Mouse (Mus musculus) lung, postnatal 4 days (tissue): ENCODE results near the gene Fxyd1.

Experiments used
- DNase-seq, 2 experiments: peaks; one replicate each; pipeline ENCODE4 v3.0.0; 2021

The Fxyd1 gene

DNA sequence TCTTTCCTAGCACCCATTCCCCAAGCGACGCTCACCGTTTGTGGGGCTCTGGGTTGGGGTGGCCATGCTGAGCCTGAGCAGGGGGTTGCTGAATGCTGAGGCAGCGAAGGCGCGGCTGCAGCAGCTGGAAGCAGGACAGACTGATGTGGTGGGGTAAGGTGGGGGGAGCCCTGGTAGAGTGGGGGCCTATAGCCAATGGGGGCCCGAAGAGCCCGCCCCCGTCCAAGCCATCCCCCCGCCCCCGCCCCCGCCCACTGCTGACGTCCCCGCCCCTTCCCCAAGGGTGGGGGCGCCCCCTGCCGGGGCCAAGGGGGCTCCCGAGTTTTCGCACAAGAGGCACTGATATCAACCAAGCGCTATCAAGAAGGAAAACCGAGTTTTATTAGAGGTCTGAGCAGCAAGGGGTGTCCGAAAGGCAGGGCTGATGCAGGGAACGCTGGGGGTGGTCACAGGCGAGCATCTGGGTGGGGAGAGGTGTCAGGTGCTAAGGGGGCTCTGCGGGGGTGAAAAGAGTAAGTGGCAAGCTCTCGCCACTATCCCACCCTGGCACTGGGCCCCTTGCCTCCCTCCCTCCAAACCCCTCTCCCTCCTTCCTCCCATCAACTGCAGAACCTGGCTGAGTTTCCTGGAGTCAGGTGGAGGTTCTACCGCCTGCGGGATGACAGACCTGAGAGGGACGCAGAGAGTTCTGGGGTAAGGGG is 5.5 kb downstream of the Fxyd1 start, which contains the start of gene Fxyd7:
Gene Fxyd7 (minus strand): TSS at position 147 of the 701 bp plus-strand sequence.
- DNase-seq = no peak

DNA sequence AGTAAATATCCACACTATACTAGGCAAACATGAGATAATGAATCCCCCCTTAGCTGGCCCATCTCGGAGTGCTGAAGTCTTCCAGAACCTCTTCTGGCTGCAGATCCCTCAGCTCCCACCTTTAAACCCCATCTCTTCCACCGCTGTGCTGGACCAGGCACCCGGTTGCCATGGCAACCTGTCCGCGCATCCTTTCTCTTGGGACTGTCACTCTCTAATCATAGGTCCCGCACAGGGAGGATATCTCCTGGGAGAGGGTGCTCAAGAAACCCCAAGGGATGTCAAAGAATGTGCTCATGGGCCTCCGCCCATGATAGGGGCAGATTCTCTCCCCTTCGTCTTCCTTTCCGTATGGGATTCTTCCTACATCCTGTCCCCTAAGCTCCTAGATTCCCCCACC is 6.1 kb downstream of the Fxyd1 start:
- no peak for DNase-seq

DNA sequence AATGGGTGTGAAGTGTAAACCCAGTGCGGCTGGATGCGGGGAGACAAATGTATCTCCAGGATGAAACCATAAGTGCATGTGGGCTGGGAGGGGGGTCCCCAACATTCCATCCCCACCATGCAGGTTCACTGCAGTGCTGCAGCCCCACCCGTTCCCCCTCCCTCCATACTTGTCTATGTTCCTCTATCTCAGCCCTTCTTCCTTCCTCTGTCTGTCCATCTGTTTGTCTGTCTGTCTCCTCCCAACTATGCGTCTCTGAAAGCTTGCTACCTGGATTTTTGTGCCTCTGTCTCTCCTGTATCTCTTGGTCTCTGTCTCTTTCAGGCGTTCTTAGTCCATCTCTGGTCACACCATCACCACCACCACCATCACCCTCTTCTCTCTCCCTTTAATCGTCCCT is 6.5 kb downstream of the Fxyd1 start:
- DNase-seq = no peak

DNA sequence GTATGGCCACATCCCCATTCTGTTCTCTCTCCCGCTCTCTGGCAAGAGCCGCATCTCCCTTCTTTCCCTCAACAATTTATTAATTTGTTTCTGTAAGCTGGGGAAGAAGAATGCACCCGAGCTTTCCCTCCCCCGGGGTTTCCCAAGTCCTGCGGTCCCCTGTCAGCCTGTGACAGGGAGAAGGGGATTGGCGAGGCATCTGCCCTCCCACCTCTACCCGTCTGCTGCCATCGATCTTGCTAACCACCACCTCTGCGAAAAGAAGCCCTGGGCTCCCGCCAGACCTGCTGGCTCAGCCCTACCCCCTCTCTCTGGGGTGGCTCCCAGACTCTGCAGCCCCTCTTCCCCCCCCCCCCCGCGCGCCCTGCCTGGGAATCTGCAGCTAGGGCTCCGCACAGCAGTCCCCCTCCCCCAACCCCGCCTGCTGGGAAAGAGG is 7.1 kb downstream of the Fxyd1 start:
- DNase-seq = no peak

DNA sequence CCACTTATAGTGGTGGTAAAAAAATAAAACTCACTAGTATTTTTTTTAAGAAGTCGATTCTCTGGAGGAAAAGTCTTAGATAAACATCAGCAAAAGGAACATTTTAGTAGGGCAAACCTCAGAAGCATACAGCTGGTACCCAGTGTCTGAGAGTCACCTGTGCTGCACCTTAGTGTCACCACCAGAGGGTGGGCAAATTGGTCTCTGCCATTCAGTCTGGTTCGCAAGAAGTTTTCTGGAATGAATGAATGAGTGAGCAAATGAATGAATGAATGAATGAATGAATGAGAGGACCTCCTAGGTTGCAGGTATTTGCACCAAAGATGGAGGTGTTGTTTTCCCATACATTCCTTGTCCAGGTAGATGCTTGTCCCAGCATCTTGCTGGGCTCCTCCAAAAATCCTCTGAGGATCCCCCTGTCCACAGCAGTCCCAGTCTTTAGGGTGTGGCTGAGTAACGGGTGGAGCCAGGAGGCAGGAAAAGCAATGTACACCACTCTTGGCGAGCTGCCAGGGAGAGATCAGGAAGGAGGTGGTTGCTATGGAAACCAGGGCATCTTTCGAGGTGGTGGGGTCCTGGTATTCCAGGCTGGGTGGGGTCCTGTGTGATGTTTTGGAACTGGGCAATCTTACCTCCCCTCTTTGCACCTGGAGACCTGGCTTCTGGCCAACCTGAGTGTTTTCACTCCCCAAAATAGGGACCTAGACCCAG is 7.7 kb downstream of the Fxyd1 start:
- DNase-seq = no peak

DNA sequence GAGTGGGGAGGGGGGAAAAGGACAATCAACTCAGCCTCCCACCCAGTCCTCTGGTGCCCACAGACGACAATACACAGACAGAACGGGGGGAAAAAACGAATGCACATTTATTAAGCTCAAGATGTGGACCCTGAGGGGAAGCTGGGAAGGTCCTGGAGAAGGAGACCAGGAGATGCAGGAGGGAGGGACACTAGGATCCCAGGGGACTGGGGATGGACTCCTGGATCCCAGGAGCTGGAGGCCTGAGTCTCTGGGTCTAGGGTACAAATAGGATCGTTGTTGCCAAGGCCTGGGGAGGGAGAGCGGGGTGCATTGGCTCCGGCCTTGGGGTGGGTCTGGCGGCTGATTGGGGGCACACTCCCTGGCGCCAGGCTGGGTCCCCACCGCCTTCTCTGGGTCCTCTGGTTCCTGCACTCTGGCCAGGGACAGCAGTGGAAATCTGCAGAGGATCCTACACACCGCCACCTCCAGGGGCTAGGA is 14.5 kb downstream of the Fxyd1 start, which contains the start of gene Fxyd5:
Gene Fxyd5 (minus strand): TSS at position 51 of the 480 bp plus-strand sequence.
- no peak for DNase-seq

DNA sequence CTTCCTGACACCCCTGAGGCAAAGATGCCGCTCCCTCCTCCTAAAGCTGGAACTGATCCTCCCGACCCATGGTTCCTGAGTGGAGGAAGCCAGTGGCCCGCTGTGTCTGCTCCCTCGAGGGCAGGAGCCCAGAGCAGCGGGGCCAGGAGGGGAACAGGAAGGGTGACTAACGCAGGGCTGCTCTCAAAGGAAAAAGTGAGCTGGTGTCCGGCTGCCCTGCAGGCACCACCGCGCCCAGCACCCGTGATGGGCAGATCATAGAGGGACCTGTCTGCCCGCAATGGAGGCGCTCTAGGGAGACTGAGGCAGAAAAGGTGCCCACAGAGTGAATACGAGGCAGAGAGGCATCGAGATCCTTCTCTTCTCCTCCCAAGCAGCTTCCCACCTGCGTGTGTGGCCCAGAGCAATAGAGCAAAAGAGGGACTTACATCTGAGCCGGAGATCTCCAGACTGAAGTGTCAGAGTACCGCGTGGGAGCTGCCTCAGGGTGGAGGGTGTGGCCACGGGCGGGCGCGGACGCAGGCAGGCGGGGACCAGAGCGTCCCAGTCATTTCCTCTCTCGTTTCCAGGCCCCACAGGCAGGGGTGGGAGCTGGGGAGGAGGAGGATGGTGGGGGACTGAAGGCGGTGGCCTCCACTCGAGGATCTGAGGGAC is 15.2 kb downstream of the Fxyd1 start:
- peak; percentile 81 for DNase-seq

DNA sequence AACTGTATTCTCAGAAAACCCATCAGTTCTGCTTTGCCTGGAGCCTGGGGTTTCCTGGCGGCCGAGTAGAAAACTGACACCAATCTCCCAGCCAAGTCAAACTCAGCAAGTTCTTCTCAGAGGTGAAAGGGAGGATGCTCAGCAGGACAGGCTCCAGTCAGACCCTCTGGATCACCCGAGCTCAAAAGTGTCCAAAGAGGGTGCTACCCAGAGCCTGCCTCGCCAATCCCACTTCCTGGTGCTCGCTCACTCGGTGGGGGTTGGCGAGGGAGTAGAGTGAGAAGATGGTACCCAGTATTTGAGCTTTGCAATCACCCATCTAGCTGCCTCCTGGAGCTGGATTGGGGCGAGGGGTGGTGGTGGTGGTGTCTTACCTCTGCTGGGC is 16.0 kb downstream of the Fxyd1 start:
- DNase-seq = no peak

DNA sequence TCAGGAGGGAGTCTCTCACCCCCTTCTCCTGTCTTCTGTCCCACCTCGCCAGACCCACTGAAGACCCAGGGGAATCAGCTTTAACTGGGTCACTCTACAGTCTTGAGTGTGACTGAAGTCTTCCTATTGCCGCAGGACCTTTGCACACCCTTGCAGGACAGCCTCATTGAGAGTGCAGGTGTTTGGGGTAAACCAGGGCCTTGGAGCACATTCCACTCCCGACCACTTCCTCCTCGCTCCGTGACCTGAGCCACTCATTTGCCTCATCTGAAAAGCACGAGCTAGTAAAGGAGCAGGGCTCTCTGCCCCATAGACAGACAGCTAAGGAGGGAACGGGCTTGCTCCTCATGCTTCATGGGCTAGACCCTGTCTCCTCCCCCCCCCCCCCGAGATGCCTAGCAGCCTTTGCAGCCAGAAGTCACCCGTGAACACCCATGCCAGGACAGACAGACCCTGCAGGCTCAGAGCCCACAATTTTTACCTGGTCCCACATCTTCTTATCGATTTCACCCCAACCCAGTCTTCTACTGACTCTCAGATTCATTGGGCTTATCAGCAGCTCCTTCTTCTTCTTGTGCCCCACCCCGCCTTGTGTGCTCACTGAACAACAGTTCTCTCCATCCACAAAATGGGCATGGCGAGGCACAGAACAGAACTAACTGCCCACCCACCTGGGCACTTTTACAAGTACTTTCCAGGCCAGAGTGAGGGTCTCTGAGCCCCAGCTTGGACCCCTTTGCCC is 16.5 kb downstream of the Fxyd1 start:
- no peak for DNase-seq

DNA sequence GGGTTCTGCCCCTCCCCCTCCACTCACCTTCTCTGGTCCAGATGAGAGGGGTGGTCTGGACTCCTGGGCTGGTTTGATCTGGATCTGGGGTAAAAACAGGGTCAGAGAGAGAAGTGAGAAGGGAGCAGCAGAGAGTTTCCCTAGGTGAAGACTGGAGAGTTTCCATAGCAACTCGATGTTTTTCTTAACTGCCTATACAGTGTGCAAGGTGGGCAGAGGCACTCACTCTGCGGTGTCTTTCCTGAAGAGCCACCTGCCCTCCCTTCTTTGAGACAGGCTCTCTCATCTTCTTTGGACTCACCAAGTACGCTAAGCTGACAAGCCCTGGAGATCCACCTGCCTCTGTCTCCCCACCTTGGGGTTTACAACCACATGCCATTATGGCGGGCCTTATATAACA is 18.0 kb downstream of the Fxyd1 start:
- no peak for DNase-seq

DNA sequence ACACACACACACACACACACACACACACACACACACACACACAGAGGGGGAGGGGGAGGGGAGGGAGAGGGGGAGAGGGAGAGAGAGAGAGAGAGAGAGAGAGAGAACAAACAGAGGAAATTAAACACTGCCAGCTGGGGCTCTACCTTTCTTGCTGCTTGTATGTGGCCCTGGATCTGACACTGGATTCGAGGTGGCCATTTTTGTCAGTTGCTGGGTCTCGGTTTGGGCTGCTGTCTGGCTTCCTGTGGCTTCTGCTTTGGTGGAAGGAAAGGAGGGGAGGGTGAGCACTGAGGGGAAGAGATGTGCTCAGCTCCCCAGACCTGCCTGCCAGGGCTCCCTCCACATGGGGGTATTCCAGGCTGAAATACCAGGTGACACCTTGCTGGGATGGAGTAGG is 19.3 kb downstream of the Fxyd1 start:
- DNase-seq = no peak

DNA sequence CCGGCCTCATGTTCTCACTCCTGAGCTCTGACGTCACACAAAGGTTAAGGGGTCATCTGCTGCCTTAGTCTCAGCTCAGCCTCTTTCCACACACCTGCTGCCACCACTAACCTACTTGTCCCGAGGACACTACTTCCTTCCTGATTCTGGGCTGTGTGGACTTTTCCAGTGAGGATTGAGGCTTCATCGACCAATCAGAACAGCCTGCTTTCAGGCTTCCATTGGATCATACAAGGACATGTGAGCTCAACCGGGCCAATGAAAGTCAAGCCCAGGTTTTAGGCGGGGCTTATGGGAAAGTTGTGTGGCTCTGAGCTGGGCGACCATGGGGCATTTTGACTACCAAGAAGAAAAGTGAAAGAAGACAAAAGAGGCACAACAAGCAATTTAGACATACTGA is 20.1 kb downstream of the Fxyd1 start:
- no peak for DNase-seq

DNA sequence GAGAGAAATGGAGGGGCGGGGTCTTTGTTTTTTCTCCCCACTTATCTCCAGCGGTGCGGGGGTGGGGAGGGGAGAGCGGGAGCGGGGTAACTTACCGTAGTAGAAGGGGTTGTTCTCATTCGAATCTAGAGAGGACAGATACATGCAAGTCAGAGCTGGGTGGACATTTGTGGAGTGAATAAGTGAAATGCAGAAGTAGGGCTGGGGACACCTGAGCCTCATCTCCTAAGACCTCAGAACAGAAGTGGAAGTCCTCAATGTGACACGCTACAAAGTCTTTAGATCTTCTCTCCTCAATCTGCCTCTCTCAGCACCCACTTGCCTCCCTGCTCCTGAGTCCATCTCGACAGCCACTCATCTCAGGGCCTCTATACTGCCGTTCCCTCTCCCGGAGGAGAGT is 21.7 kb downstream of the Fxyd1 start:
- no peak for DNase-seq

DNA sequence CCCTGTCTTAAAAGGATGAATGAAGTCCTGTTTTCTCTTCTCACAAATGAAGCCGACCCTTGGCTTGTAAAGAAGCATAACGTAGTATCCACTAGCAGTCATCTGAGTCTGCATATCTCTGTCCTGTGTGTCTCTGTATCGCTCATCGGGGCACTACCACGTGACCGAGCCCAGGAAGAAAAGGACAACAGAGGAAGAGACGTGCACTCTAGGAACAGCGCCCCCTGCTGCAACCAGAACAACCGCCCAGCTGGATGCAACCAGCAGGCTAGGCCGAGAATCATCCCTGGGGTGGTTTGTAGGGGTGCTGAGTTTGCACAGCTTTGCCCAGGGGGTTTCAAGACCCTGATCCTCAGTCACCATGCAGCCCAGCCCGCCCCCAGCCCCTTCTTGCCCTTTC is 22.2 kb downstream of the Fxyd1 start:
- peak in 1 of 2 experiments; percentile 58 for DNase-seq

DNA sequence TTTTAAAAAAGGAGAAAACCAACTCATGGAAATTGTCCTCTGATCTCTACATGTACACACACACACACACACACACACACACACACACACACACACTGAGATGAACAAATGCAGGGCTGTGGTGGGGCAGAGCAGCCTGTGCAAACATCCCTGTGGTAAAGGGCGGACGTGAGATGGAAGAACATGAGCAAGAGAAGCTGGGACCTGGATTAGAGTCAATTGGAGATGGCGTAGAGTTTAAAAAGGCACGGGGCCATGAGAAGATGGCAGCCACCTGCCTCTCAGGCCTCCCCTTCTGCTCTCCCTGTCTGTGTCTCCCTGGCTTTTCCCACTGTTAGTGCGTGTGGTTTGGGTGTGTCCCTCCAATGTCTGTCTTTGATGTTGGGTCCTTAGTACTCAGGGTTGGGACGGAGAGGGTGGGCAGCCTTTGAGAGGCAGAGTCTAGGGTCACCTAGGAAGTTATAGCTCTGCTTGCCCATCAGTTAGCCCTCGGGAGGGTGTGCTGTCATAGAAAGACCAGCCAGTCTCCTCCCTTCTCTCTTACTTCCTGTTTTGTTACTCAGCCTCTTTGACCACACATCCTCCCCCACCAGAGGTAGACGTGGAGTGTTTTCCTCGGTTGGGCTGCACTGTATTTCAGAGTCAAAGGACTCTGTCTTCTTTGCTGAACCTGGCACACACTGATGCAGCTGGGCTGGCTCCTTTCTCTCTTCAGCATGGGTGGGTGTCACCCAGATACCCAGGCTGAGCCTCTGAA is 23.4 kb downstream of the Fxyd1 start:
- DNase-seq = peak in 1 of 2 experiments; percentile 49

DNA sequence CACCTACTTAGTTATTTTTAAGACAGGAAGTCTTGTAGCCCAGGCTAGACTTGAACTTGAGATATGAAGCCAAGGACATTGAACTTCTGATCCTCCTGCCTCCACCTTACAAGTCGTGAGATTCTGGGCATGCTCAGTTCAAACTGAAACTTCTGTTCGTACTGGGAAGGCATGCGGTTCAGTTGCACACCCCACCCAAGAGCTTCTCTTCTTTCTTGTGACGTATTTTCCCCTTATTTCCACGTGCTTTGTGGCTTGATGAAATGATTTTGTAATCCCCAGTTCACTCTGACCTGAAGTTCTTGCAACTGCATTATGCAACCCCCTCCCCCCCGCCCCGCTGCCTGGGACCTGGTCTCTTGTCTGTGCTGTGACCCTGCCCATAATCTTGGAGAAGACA is 25.3 kb downstream of the Fxyd1 start:
- no peak for DNase-seq

DNA sequence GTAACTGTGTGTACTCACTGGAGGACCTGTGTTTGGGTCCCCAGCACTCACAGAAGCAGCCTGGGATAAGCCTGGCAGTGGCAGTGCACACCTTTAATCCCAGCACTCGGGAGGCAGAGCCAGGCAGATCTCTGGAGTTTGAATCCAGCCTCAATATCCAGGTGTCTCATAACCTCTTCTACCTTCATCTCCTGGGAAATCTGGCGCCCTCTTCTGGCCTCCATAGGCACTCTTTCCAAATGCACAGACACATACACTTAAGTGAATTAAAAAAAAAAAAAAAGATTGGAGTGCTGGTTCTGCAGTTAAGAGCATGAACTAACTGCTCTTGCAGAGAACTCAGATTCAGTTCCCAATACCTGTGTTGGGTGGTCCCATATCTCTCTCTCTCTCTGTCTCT is 26.3 kb downstream of the Fxyd1 start:
- no peak for DNase-seq

DNA sequence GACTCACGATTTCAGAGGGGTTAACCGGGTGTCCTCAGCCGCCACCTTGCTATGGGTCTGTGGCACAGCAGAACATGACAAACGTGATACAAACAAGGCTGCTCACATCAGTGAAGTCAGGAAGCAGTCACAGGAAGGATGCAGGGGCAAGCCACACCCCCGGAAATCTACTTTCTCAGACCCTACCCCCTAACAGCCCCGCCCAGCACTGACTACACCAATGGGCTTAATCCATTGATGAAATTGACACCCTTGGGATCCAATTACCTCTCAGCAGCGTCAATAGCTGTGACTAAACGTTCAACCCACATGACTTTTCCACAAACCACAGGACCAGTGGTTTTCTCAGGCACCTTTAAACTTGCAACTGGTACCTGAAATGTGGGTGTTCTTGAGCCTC is 28.4 kb downstream of the Fxyd1 start:
- no peak for DNase-seq

DNA sequence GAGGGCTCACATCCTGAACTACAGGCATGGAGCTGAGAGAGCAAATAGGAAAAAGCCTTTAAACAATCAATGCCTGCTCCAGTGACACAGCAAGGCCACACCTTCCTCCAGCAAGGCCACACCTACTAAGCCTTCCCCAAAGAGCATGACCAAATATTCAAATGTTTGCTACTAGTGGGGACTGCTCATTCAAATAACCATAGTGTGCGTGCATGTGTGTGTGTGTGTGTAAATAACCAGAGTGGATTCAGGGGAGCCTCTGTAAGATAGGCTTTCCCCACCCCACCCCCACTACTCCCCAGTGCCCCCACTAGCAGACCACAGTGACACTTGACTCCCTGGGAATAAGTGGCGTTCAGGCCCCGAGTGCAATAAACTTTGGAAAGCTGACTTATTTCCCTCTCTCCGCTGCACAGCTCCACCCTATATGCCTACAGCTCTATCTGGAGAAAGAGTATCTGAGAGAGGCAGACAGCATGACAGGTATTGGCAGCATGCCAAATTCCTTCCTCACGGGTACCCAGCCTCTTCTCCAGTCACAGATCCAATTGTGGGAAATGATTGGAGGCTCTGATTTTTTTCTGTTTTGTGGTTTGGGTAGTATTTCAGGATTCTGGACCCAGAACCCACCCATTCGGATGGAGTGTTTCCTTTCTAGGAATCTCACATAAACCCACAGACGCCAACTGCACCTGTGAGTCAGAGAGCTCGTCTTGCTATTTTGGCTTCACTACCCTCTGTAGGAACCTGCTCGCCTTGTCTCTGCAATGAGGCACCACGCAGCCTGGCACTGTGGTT is 39.7 kb downstream of the Fxyd1 start:
- DNase-seq = no peak

DNA sequence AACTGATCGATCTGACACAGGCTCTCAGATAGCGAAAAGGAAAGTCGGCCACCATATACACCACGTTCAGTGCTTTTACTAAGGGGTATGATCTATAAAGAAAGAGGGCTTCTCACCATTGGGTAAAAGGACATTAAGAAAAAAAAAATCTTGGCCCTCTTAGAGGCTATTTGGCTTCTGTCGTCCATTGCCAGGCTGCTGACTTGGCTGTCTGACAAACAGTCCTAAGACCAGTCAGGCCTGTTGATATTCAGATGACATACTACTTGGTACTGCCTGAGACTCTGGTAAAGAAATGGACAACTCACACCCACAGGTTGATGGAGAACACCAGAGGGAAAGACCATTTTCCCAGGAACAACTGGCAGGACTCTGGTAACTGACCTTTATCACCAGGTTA is 44.0 kb downstream of the Fxyd1 start:
- no peak for DNase-seq

DNA sequence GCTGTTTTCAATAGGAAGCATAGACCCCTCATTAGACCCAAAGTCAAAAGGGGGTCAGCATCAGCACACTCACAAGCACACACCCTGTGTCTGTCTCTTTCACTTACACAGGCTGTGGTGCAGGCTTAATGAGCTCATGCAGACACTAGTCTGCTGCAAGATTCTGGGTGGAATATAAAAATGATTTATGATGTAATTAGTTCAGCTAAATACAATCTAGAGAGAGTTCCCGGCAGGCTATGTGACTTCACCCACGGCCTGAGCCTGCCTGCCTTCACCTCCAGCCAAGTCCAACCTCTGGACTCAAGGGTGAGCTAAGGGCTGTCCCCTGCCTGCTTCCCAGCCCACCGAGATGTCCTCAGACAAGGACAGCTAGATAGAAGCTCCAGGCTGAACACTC is 48.1 kb downstream of the Fxyd1 start:
- no peak for DNase-seq

DNA sequence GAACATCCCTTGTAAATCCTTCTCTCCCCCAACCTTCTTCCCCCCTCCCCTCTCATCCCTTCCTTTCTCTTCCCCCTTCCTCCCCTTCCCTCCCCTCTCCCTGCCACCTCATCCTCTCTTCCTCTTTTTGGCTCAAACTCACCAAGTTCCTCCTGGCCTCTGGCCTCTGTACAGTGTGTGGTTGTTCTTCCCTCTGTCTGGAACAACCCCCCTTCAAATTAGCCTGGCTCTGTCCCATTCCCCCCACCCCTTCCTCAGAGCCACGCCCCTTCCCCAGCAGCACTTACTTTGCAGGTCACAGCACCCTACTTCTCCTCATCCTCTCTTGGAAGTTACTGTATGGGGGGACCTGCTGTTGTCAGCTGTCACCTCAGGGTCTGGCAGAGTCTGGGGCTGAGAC is 48.8 kb downstream of the Fxyd1 start:
- peak; percentile 42 to 48 for DNase-seq
